8 mouse cellular contexts compared by ENCODE assay signal in the genomic region with DNA sequence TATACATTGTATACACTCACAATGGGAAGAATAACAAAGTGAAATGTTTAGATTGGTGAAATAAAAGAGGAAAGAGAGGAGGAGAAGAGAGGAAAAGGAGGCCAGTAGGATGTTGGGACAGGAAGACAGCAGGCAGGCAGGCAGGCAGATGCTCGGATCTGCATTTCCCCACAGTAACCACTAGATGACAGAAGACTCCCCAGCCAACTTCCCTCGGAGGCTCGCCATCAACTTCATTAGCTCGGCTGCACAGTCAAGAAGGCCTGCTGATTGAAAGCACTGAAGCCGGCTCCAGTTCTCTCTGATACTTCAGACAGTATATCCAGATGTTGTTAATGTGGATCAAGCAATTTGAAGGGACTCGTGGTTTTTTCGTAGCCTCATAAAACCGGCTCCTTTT. TPM values are rescaled to one million over a fixed set of nuclear protein-coding genes. Genes with fewer than 3 reads are reported as not detected.
DNase-seq lines count a peak whose midpoint lies in the region; TF ChIP-seq lines count a peak whose summit lies in the region.

No protein-coding gene starts in this region.

- 16% methylated on average over 8 of the region's 8 CpGs for WGBS in heart, adult 2 months

- H3ac ChIP-seq in C2C12 (ENCODE audit: control insufficient read depth, insufficient read length, low read depth): no peak overlapping the region

- TF ChIP-seq CTCF in heart, adult 2 months (IDR thresholded peaks at IDR 0.05): peak; percentile 91
- peak; percentile 82 for TF ChIP-seq CTCF in C2C12 (IDR thresholded peaks at IDR 0.05; ENCODE audit: control insufficient read depth, insufficient read depth, insufficient read length)

- no peaks in the 10 kb centered on the region for H3K79me3 ChIP-seq in C2C12 (ENCODE audit: low read depth)

- H3K27ac ChIP-seq in heart, adult 2 months: no peak overlapping the region

- H3K4me3 ChIP-seq in heart, adult 2 months: no peak overlapping the region
- H3K4me3 ChIP-seq in C2C12 (ENCODE audit: insufficient read depth, poor library complexity, severe bottlenecking): no peak overlapping the region

- H3K79me2 ChIP-seq in heart, adult 2 months (replicated peaks; ENCODE audit: control insufficient read depth, insufficient read depth, low read length): no peaks in the 10 kb centered on the region
- H3K79me2 ChIP-seq in C2C12 (ENCODE audit: control insufficient read depth, insufficient read depth): peaks cover 7% of the 10 kb centered on the region

- no peak overlapping the region for H3K9ac ChIP-seq in heart, adult 2 months (ENCODE audit: low read depth, low read length)

- no peaks in the 10 kb centered on the region for H3K27me3 ChIP-seq in heart, adult 2 months (ENCODE audit: control insufficient read depth, insufficient read depth, low read length)
- H3K27me3 ChIP-seq in C2C12 (ENCODE audit: control insufficient read depth, insufficient read depth, insufficient read length): no peaks in the 10 kb centered on the region

- TF ChIP-seq EP300 in heart, adult 2 months (IDR thresholded peaks at IDR 0.05; ENCODE audit: insufficient read depth, low read depth, low read length): 0 out of 2 replicates have a peak, but pooled peaks have one; percentile 41

- H3K36me3 ChIP-seq in heart, adult 2 months (ENCODE audit: control insufficient read depth, insufficient read depth, low read length): no peaks in the 10 kb centered on the region
- H3K36me3 ChIP-seq in C2C12 (ENCODE audit: control insufficient read depth, insufficient read depth): no peaks in the 10 kb centered on the region

- TF ChIP-seq POLR2A in heart, adult 2 months (IDR thresholded peaks at IDR 0.05; ENCODE audit: insufficient read depth, low read depth, low read length): no peak

- no peaks in the 10 kb centered on the region for H3K4me1 ChIP-seq in heart, adult 2 months (ENCODE audit: control insufficient read depth, insufficient read depth, low read length)

- intact Hi-C loops in heart, adult 2 months (cut with DNase I): loop anchor here (2.0 kb wide), 2 partner anchors 17 to 95 kb away; no protein-coding TSS in a partner anchor
- intact Hi-C loops in heart, postnatal 25 days (cut with DNase I): loop anchor here (2.0 kb wide), 1 partner anchor 95 kb away; no protein-coding TSS in a partner anchor
- intact Hi-C loops in gastrocnemius, postnatal 14 days (cut with DNase I; ENCODE audit: low total_unique reads): loop anchor here (5.0 kb wide), 1 partner anchor 96 kb away; no protein-coding TSS in a partner anchor

- DNase-seq in heart, adult 2 months: peak; percentile 36 to 47
- DNase-seq in heart, postnatal 25 days (ENCODE audit: low spot score): no peak
- DNase-seq in adrenal gland, postnatal 36 days: peak; percentile 57 to 67
- peak; percentile 70 for DNase-seq in gastrocnemius, postnatal 14 days
- DNase-seq in layer of hippocampus, postnatal 10 days (ENCODE audit: low spot score in 2 of 2): peak; percentile 55 to 71
- DNase-seq in naive thymus-derived CD4-positive, alpha-beta T cell, adult 2 months (ENCODE audit: low read depth): peak; percentile 63
- DNase-seq in urinary bladder, postnatal 4 days (ENCODE audit: low spot score in 2 of 2): no peak

TF ChIP-seq in C2C12, 6 proteins besides CTCF, POLR2A, EP300 and RAD21:
- TF ChIP-seq MAX (IDR thresholded peaks at IDR 0.05) (no peak), USF1 (IDR thresholded peaks at IDR 0.05; ENCODE audit: low read depth) (no peak), MYOG (IDR thresholded peaks at IDR 0.05; ENCODE audit: control insufficient read depth, extremely low read depth, insufficient read length) (no peak), CEBPB (IDR thresholded peaks at IDR 0.05; ENCODE audit: low read depth) (no peak), MYOD1 (IDR thresholded peaks at IDR 0.05; ENCODE audit: control insufficient read depth, insufficient read length, low read depth) (no peak), FOSL1 (IDR thresholded peaks at IDR 0.05; ENCODE audit: insufficient read depth, low read length, poor library complexity, severe bottlenecking) (no peak)

RNA-seq across cellular contexts. Expression of a gene that starts 3.5 kb away (rescaled TPM):
- total RNA-seq in heart, adult 2 months (2021): 1 to 10 TPM; 2.1 to 2.3 TPM
- 1.3 and 2.0 TPM in 2 replicates for polyA plus RNA-seq in heart, adult 2 months (2012; rRNA removed)
- 1 to 10 TPM; 2.2 to 2.4 TPM for total RNA-seq in heart, postnatal 25 days (2021)
- 2.5 TPM for polyA plus RNA-seq in C2C12 (2012; fragmentation: generic; extraction: Trizol)
- total RNA-seq in adrenal gland, postnatal 36 days (2021): 1 to 10 TPM; 4.0 to 6.1 TPM
- total RNA-seq in gastrocnemius, postnatal 14 days (2021): 1 to 10 TPM; 2.2 to 2.3 TPM
- 10 to 100 TPM; 13.3 to 13.4 TPM for total RNA-seq in layer of hippocampus, postnatal 10 days (2021)

RNA-seq across cellular contexts. Expression of a gene that starts 8.6 kb away (rescaled TPM):
- not detected for total RNA-seq in heart, adult 2 months (2021)
- 0.02 TPM in 1 of 2 replicates, not detected in the other for polyA plus RNA-seq in heart, adult 2 months (2012; rRNA removed)
- under 1 TPM in 1 of 2 experiments, not detected in 1; 0.06 TPM for total RNA-seq in heart, postnatal 25 days (2021)
- polyA plus RNA-seq in C2C12 (2012; fragmentation: generic; extraction: Trizol): not detected
- total RNA-seq in adrenal gland, postnatal 36 days (2021): under 1 TPM in 1 of 2 experiments, not detected in 1; 0.26 TPM
- total RNA-seq in gastrocnemius, postnatal 14 days (2021): under 1 TPM; 0.11 to 0.18 TPM
- under 1 TPM in 1 of 2 experiments, not detected in 1; 0.09 TPM for total RNA-seq in layer of hippocampus, postnatal 10 days (2021)

RNA-seq across cellular contexts. Expression of a gene that starts 23.0 kb away (rescaled TPM):
- not detected for total RNA-seq in heart, adult 2 months (2021)
- polyA plus RNA-seq in heart, adult 2 months (2012; rRNA removed): not detected in 2 replicates
- not detected for total RNA-seq in heart, postnatal 25 days (2021)
- polyA plus RNA-seq in C2C12 (2012; fragmentation: generic; extraction: Trizol): not detected
- total RNA-seq in adrenal gland, postnatal 36 days (2021): not detected
- total RNA-seq in gastrocnemius, postnatal 14 days (2021): under 1 TPM in 1 of 2 experiments, not detected in 1; 0.08 TPM
- total RNA-seq in layer of hippocampus, postnatal 10 days (2021): under 1 TPM; 0.85 to 0.94 TPM

Comparison
In these comparisons a context has a peak if more than half of its experiments do, and no peak if none do; other contexts are left out.
1. DNase-seq: peak in heart, adult 2 months (2 of 2), adrenal gland, postnatal 36 days (2 of 2), gastrocnemius, postnatal 14 days (single experiment), layer of hippocampus, postnatal 10 days (2 of 2) and naive thymus-derived CD4-positive, alpha-beta T cell, adult 2 months (single experiment); none in heart, postnatal 25 days (single experiment) and urinary bladder, postnatal 4 days (0 of 2).